Mouse (Mus musculus) cerebellum, adult 11-12 months (tissue): ENCODE data around the gene Ccng1.

Source experiments
- DNase-seq: peaks from one replicate; pipeline ENCODE4 v3.0.0; 2022

Gene Ccng1

DNA sequence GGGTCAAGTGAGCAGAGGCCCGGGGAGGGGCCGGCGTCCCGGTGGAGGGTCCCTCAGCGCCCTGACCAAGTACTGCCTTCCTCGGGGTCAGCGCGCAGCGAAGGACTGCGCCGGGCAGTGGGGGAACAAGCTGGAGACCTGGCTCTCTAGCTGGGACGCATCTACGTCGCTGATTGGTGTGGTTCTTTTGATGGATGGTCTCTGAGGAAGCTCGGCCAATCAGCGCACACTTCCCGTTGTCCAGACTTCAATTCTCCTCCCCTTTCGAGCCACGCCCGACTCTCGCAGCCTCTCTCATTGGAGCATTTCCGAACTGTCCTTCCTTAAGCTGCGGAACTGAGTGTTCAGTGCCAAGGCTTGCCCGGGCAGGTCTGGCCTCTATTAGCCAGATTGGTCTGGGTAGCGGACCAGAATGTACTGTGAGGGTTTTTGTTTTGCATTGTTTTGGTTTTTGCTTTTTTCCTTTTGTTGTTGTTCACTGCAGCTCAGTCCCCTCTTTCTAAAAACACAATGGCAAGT lies at the start of gene Ccng1:
Gene Ccng1 (minus strand): TSS at position 203 of the 519 bp plus-strand sequence.
- peak; percentile 96 for DNase-seq

DNA sequence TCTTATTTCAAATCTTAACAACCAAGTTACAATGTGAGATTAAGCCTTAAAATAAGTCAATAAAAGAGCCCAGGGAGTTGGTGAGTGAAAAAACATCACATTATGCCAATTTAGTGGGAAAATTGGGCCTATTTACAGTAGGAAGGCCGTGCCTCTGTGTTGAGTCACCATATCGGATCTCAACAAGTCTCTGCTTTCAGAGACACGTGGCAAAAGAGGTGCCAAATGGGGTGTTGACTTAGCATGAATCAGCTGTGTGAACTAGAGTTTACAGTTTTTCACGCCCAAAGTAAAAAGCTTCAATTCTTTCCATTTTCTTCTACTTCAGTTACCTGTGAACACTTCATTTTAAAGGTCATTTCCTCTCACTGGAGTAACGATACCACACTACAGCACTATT lies 35.2 kb upstream of the Ccng1 start:
- DNase-seq: no peak

DNA sequence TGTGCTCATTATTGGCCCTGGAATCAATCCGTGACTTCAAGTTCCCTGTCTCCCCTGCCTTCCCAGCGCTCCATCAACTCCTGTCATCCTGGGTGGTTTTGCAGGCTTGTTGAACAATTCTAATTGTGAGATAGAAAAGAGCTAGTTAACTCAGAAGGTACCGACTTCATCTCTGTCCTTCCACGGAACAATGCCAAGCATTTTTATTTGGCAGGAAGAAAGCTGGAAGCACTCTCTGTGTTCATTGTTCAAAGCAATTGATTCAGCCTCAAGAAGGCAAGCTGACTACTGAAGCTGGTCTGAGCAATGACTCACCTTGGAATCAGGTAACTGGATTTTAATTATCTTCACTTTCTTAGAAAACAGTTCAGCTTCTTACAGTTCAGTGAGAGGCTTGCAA lies 34.6 kb upstream of the Ccng1 start:
- DNase-seq: no peak

- no peak for DNase-seq
Observed at GRCm38 (mm10) chr11:40786900-40787299, 31.8 kb upstream of the Ccng1 start.

GRCm38 (mm10) chr11:40784326-40784725 lies 29.2 kb upstream of the Ccng1 start:
- DNase-seq: no peak

- no peak for DNase-seq
Observed at GRCm38 (mm10) chr11:40783346-40783745, 28.2 kb upstream of the Ccng1 start.

- no peak for DNase-seq
Observed at GRCm38 (mm10) chr11:40781857-40782256, 26.7 kb upstream of the Ccng1 start.

- DNase-seq: no peak
Observed at GRCm38 (mm10) chr11:40775315-40776269, 20.5 kb upstream of the Ccng1 start.

DNA sequence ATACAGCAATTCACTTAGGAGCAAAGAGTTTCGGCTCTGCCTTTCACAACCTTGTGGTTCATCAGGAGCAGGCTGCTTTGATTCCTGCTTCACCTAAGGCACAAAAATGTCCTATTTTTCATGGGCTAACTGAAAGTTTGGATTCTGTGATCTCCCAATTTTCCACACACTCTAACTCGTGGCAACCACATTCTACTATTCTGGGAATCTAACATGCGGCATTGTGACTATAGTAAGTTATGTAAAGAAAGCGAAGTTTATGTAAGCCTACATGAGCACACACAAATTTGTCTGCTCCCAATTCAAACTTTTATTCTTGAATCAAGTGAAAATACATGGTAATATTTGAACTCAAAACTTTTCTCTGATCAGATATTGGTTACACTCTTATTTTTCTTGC lies 9.6 kb upstream of the Ccng1 start:
- DNase-seq: no peak

DNA sequence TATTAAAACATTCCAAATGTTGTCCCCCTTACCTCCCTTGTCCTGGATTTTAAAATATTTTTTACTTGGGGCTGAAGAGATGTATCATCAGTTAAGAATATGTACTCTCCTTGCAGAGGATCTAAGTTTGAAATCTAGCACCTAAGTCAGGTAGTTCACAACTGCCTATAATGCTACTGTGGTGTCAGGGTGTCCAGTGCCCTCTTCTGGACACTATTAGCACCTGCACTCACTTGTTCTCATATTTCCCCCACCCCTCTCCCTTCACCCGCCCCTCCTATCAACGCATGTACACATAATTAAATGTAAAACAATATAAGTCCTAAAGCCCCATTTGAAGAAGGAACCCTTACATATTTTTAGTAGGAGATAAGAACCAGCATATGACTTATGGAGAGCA lies 8.3 kb upstream of the Ccng1 start:
- no peak for DNase-seq

GRCm38 (mm10) chr11:40759896-40760295 lies 4.8 kb upstream of the Ccng1 start:
- peak; percentile 58 for DNase-seq

DNA sequence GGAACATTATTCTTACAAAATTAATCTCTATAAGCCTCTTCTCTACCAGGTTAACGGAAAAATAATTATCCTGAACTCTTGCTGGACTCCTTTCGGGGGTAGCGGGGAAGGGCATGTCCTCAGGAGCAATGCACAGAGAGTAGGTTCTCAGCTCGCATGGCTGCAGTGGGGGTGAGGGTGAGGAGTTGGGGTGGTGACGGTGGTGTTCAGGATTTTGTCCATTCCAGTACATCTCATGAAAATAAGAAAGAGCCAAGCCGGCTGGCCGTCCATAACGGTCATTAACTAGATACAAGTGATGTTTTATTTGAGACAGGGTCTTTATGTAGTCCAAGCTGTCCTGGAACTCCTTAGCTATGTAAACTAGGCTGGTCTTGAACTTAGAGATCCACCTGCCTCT lies 857 bp upstream of the Ccng1 start:
- peak; percentile 24 for DNase-seq

GRCm38 (mm10) chr11:40754664-40755107 lies 425 bp downstream of the Ccng1 start:
- no peak for DNase-seq

DNA sequence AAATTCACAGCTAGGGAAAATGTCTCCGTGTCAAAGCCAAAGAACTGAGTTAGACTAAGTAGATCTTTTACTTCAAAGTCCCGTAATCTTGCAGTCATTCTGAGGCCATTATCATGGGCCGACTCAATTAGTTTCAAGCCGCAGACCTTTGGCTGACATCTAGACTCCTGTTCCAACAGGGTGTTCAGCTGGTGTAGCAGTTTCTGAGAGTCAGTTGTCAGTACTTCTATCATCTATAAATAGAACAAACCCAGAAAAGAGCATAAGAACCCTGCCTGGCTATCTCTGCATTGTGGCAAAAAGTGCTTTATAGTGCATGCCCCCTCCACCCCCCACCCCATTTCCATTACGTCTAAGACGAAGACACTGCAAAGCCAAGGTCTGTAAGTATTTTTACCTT lies 1.3 kb downstream of the Ccng1 start:
- no peak for DNase-seq

DNA sequence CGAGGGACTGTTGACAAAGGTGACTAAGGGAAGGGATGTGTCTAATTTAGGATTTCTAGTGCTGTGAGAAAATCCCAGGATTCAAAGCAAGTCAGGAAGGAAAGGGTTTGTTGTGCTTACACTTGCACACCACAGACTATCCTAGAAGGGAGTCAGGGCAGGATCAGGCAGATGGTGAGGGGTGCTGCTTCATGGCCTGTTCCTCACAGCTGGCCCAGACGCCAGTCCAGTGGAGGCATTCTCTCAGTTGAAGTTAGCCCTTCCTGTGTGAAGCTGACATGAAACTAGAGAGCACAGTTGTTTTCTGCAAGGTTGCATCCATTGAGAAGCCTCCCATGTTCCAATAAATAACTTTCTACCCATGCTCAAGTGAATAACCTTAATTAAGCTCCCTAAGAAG lies 7.4 kb downstream of the Ccng1 start:
- no peak for DNase-seq

GRCm38 (mm10) chr11:40746361-40746760 lies 8.8 kb downstream of the Ccng1 start:
- DNase-seq: no peak

DNA sequence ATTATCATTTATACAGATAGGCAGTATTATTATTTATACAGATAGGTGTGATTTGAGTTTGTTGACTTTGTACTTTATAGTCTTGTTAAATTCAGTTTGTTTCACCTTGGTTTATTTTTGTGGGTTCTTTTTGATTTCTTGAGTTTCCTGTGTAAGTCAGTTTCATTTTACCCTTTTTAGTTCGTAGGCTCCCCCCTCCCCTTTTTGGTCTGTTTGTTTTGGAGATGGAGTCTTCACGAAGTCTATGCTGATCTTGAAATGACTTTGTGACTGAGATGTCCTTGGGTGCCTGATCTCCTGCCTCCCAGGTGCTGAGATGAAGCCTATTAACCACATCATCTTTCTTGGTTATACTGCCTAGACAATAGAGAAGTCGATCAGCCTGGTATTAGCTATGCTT lies 10.8 kb downstream of the Ccng1 start:
- no peak for DNase-seq

- DNase-seq: no peak
Observed at GRCm38 (mm10) chr11:40741605-40742262, 13.4 kb downstream of the Ccng1 start.

DNA sequence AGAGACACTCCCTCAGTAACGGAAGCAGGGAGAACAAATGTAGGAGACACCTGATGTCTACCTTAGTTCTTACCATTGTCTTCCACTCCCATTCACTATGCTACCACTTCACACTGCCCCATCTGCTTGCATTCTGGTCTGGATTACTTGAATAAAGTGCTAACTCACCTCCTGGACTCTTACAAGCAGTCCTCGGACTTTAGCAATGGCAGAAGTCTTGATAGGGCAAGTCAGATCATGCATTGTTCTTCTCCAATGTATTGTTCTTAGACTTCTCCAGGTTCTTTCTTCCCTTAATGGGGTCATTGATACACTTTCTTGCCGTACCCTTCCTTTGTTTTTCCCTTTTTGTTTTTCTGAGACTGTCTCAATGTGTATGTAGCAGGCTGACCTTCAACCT lies 17.7 kb downstream of the Ccng1 start:
- no peak for DNase-seq

DNA sequence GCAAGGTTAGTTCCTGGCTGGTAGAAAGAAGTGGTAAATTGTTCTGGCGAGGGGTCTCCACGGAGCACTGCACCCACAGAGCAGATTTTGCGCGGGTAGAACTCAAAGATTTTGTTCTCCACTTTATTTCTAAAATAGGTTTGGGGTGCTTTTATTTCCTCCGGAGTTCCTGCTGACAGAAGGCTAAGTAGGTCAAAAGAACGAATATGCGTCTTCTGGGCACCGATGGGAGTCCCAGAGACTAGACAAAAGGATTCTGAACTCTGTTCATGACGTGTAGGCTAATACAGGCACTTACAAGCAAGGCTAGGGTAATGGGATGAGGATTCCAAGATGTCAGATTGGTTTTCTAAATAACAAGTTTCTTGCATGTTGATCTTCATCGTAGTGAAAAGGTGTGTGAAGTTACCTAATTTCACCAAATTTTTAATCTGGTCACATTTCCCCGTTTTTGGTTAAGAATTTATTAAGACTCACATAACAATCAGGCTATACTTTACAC lies 20.8 kb downstream of the Ccng1 start:
- no peak for DNase-seq

- DNase-seq: peak; percentile 97
Observed at GRCm38 (mm10) chr11:40733339-40734174, 21.6 kb downstream of the Ccng1 start, which contains the start of the genes Hmmr and Nudcd2. Gene Hmmr (minus strand): TSS chr11:40733422. Gene Nudcd2 (plus strand): TSS chr11:40733667.

DNA sequence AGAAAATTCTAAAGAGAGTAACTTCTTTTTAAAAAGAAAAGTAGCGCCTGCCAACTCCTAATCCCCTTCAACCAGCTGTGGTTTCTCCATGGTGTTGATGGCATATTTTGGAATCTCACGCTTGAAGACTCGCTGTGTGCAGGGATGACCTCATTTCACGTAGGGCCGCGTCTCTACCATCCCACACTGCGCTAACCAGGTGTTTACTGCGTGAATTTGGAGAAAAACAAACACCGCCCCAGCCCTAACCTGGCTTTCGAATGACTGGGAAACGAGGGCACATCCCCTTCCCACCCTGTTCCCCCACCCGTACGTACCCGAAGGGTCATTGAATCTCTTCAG lies 22.1 kb downstream of the Ccng1 start:
- no peak for DNase-seq

DNA sequence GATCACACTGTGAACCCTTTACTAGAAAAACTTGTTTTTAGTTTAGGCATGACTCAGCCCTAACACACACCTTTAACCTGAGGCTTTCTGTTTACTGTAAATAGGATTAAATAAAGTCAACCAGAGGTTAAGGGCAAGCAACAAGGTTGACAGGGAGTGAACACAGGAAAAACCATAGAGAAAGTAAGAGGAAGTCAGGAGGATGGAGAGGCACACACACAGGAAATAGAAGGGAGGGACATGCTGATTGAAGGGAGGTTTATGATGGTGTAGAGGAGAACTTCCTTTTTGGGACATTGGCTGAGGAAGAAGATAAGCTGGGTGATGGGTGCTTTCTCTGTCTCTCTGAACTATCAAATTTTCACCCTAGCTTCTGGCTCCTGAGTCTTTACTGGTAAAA lies 36.8 kb downstream of the Ccng1 start:
- DNase-seq: no peak
